Mouse (Mus musculus) liver, embryonic 14.5 days (tissue): ENCODE results near the gene Trnp1.

ENCODE experiments used
- CTCF ChIP-seq: IDR thresholded peaks from 2 replicates; pipeline ENCODE4 v1.5.1; 2016; ENCODE audit warnings: antibody characterized with exemption, low read depth, control low read depth
- EP300 ChIP-seq: IDR thresholded peaks from 2 replicates; pipeline ENCODE4 v1.6.1; 2016; ENCODE audit warnings: antibody characterized with exemption, low read depth

DNA sequence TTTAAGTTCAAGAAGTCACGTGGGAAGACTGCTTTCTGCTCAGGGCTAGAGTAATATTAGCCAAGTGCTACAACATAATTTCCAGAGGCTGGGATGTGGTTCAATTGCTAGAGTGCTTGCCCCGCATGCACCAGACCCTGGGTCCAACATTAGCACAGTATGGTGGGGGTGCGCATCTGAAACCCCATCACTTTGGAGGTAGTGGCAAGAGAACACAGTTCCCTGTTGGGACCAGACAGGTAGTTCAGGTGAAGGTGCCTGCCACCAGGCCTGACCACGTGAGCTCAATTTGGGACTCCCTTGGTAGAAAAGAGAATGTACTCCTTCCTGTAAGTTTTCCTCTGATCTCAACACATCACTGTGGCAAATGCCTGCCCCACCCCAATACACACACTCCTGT lies 3.5 kb downstream of the Trnp1 start:
- TF ChIP-seq CTCF (no peak), EP300 (no peak)
